8 mouse cellular contexts compared by ENCODE assay signal in the genomic region with DNA sequence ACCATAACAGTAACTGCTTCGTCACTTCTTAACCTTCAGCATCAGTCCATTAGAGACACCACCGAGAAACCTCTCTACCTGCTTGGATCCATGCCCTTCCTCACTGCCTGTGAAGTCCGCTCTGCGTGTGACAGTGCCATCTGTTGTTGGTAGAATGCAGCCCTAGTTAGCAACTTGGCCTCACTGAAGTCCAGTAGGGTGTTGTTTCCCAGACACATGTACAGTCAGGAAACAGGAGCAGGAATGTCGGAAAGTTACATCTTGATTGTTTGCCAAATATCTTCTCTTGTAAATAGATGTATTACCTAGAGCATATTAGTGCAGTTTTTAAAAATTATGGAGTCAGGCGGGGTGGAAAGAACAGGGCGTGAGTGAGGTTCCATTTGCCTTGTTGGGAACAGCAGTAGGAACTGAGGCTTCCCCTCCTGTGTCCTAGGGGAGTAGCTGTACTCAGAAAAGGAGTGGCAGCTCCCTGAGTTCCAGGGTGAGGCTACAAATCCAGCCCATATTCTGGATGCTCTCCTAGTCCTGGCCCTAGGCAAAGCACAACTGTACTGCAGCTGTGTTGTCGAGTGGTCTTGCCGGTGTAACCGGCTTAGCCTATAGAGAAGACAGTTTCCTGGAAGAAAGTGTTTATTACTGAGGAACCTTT. TPM values are rescaled to one million over a fixed set of nuclear protein-coding genes. Genes with fewer than 3 reads are reported as not detected.
DNase-seq lines count a peak whose midpoint lies in the region; ATAC-seq and TF ChIP-seq lines count a peak whose summit lies in the region.

No protein-coding gene starts in this region.

- peaks cover 40% of the 10 kb centered on the region for H3K36me3 ChIP-seq in lung, embryonic 14.5 days (ENCODE audit: insufficient read depth)

- 3% methylated on average over 10 of the region's 10 CpGs for WGBS in cerebellum, adult 2 months
- 78% methylated on average over 10 of the region's 10 CpGs for WGBS in lung, embryonic 14.5 days

- peaks cover 8% of the 10 kb centered on the region; the same call in 1 of the 2 replicates for H3K4me1 ChIP-seq in cerebellum, adult 2 months (ENCODE audit: control insufficient read depth, insufficient read depth, low read length)
- peaks cover 19% of the 10 kb centered on the region for H3K4me1 ChIP-seq in lung, embryonic 14.5 days (ENCODE audit: insufficient read depth)

- no peaks in the 10 kb centered on the region for H3K9me3 ChIP-seq in lung, embryonic 14.5 days (ENCODE audit: low read depth, low read length)

- DNase-seq in layer of hippocampus, adult 11-12 months (ENCODE audit: low spot score) = peak; percentile 46
- no peak for DNase-seq in layer of hippocampus, adult 9-10 months (ENCODE audit: low spot score)
- peak; percentile 90 to 97 for DNase-seq in cerebellum, adult 2 months
- peak; percentile 67 for DNase-seq in gastrocnemius, postnatal 25 days
- DNase-seq in lung, embryonic 14.5 days = peak; percentile 48
- no peak for DNase-seq in c-Kit-positive CD71-positive TER-119-positive erythroid progenitor cells, embryonic 14.5 days (ENCODE audit: low spot score)
- DNase-seq in right cerebral cortex, postnatal 4 days = no peak
- no peak for DNase-seq in frontal cortex, postnatal 25 days (ENCODE audit: low spot score in 2 of 2)

- TF ChIP-seq POLR2A in cerebellum, adult 2 months (IDR thresholded peaks at IDR 0.05; ENCODE audit: borderline replicate concordance, insufficient read depth, low read length) = peak; percentile 78; the same call in 1 of the 2 replicates

- peak overlapping the region; percentile 80 for H3K27ac ChIP-seq in cerebellum, adult 2 months (ENCODE audit: insufficient read depth, low read length)
- H3K27ac ChIP-seq in lung, embryonic 14.5 days (ENCODE audit: low read depth) = no peak overlapping the region

- H3K9ac ChIP-seq in lung, embryonic 14.5 days = no peak overlapping the region; the same call in 1 of the 2 replicates

- H3K4me3 ChIP-seq in cerebellum, adult 2 months (replicated peaks; ENCODE audit: insufficient read depth, low read depth, low read length) = peak overlapping the region; percentile 100
- H3K4me3 ChIP-seq in lung, embryonic 14.5 days (ENCODE audit: low read depth, low read length) = peak overlapping the region; percentile 1; the same call in 1 of the 2 replicates

- ATAC-seq in lung, embryonic 14.5 days (ENCODE audit: insufficient read depth) = no peak

- TF ChIP-seq CTCF in cerebellum, adult 2 months (IDR thresholded peaks at IDR 0.05; ENCODE audit: borderline replicate concordance, insufficient read depth, low read depth, low read length) = peak; percentile 62; the same call in 1 of the 2 replicates
- peak; percentile 45 for TF ChIP-seq CTCF in lung, embryonic 14.5 days (IDR thresholded peaks at IDR 0.05; ENCODE audit: low read depth)

- peak overlapping the region; percentile 35 for H3K4me2 ChIP-seq in lung, embryonic 14.5 days

- no peaks in the 10 kb centered on the region for H3K27me3 ChIP-seq in cerebellum, adult 2 months (ENCODE audit: control insufficient read depth, insufficient read depth, low read length)
- no peaks in the 10 kb centered on the region for H3K27me3 ChIP-seq in lung, embryonic 14.5 days (ENCODE audit: insufficient read depth, low read length)

RNA-seq across cellular contexts. Expression of gene Btbd3, which starts 25.3 kb away (rescaled TPM):
- polyA plus RNA-seq in cerebellum, adult 2 months (2012; rRNA removed) = 183 and 201 TPM in 2 replicates
- 10 to 100 TPM; 10.1 TPM for total RNA-seq in gastrocnemius, postnatal 25 days (2021)
- 47.6 and 47.7 TPM in 2 replicates for polyA plus RNA-seq in lung, embryonic 14.5 days (2014; fragmentation: Nextera tagmentation; extraction: Ambion mirVana)

Comparison
In these comparisons a context has a peak if more than half of its experiments do, and no peak if none do; other contexts are left out.
1. DNase-seq: peak in layer of hippocampus, adult 11-12 months (single experiment), cerebellum, adult 2 months (2 of 2), gastrocnemius, postnatal 25 days (single experiment) and lung, embryonic 14.5 days (single experiment); none in layer of hippocampus, adult 9-10 months (single experiment), c-Kit-positive CD71-positive TER-119-positive erythroid progenitor cells, embryonic 14.5 days (single experiment), right cerebral cortex, postnatal 4 days (single experiment) and frontal cortex, postnatal 25 days (0 of 2).